Mouse (Mus musculus): Measurements from ENCODE around the gene Myrfl. TPM values are rescaled to one million over a fixed set of nuclear protein-coding genes. Genes with fewer than 3 reads are reported as not detected.

The Myrfl gene
- polyA plus RNA-seq, 1 experiment = not detected

- H3K79me2 ChIP-seq (ENCODE audit: control insufficient read depth, insufficient read depth) = no peaks in the 10 kb centered on the region
- no peaks in the 10 kb centered on the region for H3K27me3 ChIP-seq (ENCODE audit: control insufficient read depth, insufficient read depth, insufficient read length)
- no peaks in the 10 kb centered on the region for H3K79me3 ChIP-seq (ENCODE audit: low read depth)
- no peaks in the 10 kb centered on the region for H3K36me3 ChIP-seq (ENCODE audit: control insufficient read depth, insufficient read depth)
- no peak overlapping the region for H3K4me3 ChIP-seq (ENCODE audit: insufficient read depth, poor library complexity, severe bottlenecking)
- TF ChIP-seq MYOD1 (IDR thresholded peaks at IDR 0.05; ENCODE audit: control insufficient read depth, insufficient read length, low read depth) (no peak), MYOG (IDR thresholded peaks at IDR 0.05; ENCODE audit: control insufficient read depth, extremely low read depth, insufficient read length) (no peak), MAX (IDR thresholded peaks at IDR 0.05) (no peak), FOSL1 (IDR thresholded peaks at IDR 0.05; ENCODE audit: insufficient read depth, low read length, poor library complexity, severe bottlenecking) (no peak), CTCF (IDR thresholded peaks at IDR 0.05; ENCODE audit: control insufficient read depth, insufficient read depth, insufficient read length) (no peak), CEBPB (IDR thresholded peaks at IDR 0.05; ENCODE audit: low read depth) (no peak), USF1 (IDR thresholded peaks at IDR 0.05; ENCODE audit: low read depth) (no peak)
- no peak overlapping the region for H3ac ChIP-seq (ENCODE audit: control insufficient read depth, insufficient read length, low read depth)
These were observed 3.0 kb downstream of the Myrfl start for GRCm38 (mm10) chr10:116893753-116894152.

- no peaks in the 10 kb centered on the region for H3K79me3 ChIP-seq (ENCODE audit: low read depth)
- no peak for TF ChIP-seq MYOG (IDR thresholded peaks at IDR 0.05; ENCODE audit: control insufficient read depth, extremely low read depth, insufficient read length)
- TF ChIP-seq USF1 (IDR thresholded peaks at IDR 0.05; ENCODE audit: low read depth) = no peak
- no peak for TF ChIP-seq FOSL1 (IDR thresholded peaks at IDR 0.05; ENCODE audit: insufficient read depth, low read length, poor library complexity, severe bottlenecking)
- no peak for TF ChIP-seq CTCF (IDR thresholded peaks at IDR 0.05; ENCODE audit: control insufficient read depth, insufficient read depth, insufficient read length)
- no peak for TF ChIP-seq MAX (IDR thresholded peaks at IDR 0.05)
- no peak for TF ChIP-seq MYOD1 (IDR thresholded peaks at IDR 0.05; ENCODE audit: control insufficient read depth, insufficient read length, low read depth)
- TF ChIP-seq CEBPB (IDR thresholded peaks at IDR 0.05; ENCODE audit: low read depth) = no peak
- no peaks in the 10 kb centered on the region for H3K36me3 ChIP-seq (ENCODE audit: control insufficient read depth, insufficient read depth)
- no peak overlapping the region for H3ac ChIP-seq (ENCODE audit: control insufficient read depth, insufficient read length, low read depth)
- no peaks in the 10 kb centered on the region for H3K27me3 ChIP-seq (ENCODE audit: control insufficient read depth, insufficient read depth, insufficient read length)
- no peak overlapping the region for H3K4me3 ChIP-seq (ENCODE audit: insufficient read depth, poor library complexity, severe bottlenecking)
- no peaks in the 10 kb centered on the region for H3K79me2 ChIP-seq (ENCODE audit: control insufficient read depth, insufficient read depth)
These were observed 6.1 kb downstream of the Myrfl start for GRCm38 (mm10) chr10:116890587-116890986.

GRCm38 (mm10) chr10:116884552-116884951, 12.2 kb downstream of the Myrfl start:
- Histone ChIP-seq H3ac (ENCODE audit: control insufficient read depth, insufficient read length, low read depth) (no peak overlapping the region), H3K4me3 (ENCODE audit: insufficient read depth, poor library complexity, severe bottlenecking) (no peak overlapping the region), H3K27me3 (ENCODE audit: control insufficient read depth, insufficient read depth, insufficient read length) (no peaks in the 10 kb centered on the region), H3K79me3 (ENCODE audit: low read depth) (no peaks in the 10 kb centered on the region), H3K79me2 (ENCODE audit: control insufficient read depth, insufficient read depth) (no peaks in the 10 kb centered on the region), H3K36me3 (ENCODE audit: control insufficient read depth, insufficient read depth) (no peaks in the 10 kb centered on the region)
- TF ChIP-seq CEBPB (IDR thresholded peaks at IDR 0.05; ENCODE audit: low read depth) (no peak), MYOG (IDR thresholded peaks at IDR 0.05; ENCODE audit: control insufficient read depth, extremely low read depth, insufficient read length) (no peak), MAX (IDR thresholded peaks at IDR 0.05) (no peak), USF1 (IDR thresholded peaks at IDR 0.05; ENCODE audit: low read depth) (no peak), CTCF (IDR thresholded peaks at IDR 0.05; ENCODE audit: control insufficient read depth, insufficient read depth, insufficient read length) (no peak), FOSL1 (IDR thresholded peaks at IDR 0.05; ENCODE audit: insufficient read depth, low read length, poor library complexity, severe bottlenecking) (no peak), MYOD1 (IDR thresholded peaks at IDR 0.05; ENCODE audit: control insufficient read depth, insufficient read length, low read depth) (no peak)

- Histone ChIP-seq H3ac (ENCODE audit: control insufficient read depth, insufficient read length, low read depth) (no peak overlapping the region), H3K27me3 (ENCODE audit: control insufficient read depth, insufficient read depth, insufficient read length) (no peaks in the 10 kb centered on the region), H3K79me3 (ENCODE audit: low read depth) (no peaks in the 10 kb centered on the region), H3K79me2 (ENCODE audit: control insufficient read depth, insufficient read depth) (no peaks in the 10 kb centered on the region), H3K36me3 (ENCODE audit: control insufficient read depth, insufficient read depth) (no peaks in the 10 kb centered on the region), H3K4me3 (ENCODE audit: insufficient read depth, poor library complexity, severe bottlenecking) (no peak overlapping the region)
- TF ChIP-seq CEBPB (IDR thresholded peaks at IDR 0.05; ENCODE audit: low read depth) (no peak), FOSL1 (IDR thresholded peaks at IDR 0.05; ENCODE audit: insufficient read depth, low read length, poor library complexity, severe bottlenecking) (no peak), MYOD1 (IDR thresholded peaks at IDR 0.05; ENCODE audit: control insufficient read depth, insufficient read length, low read depth) (no peak), USF1 (IDR thresholded peaks at IDR 0.05; ENCODE audit: low read depth) (no peak), MAX (IDR thresholded peaks at IDR 0.05) (no peak), MYOG (IDR thresholded peaks at IDR 0.05; ENCODE audit: control insufficient read depth, extremely low read depth, insufficient read length) (no peak), CTCF (IDR thresholded peaks at IDR 0.05; ENCODE audit: control insufficient read depth, insufficient read depth, insufficient read length) (no peak)
These were observed 13.2 kb downstream of the Myrfl start for GRCm38 (mm10) chr10:116883531-116883930.

- TF ChIP-seq USF1 (IDR thresholded peaks at IDR 0.05; ENCODE audit: low read depth) (no peak), MAX (IDR thresholded peaks at IDR 0.05) (no peak), MYOG (IDR thresholded peaks at IDR 0.05; ENCODE audit: control insufficient read depth, extremely low read depth, insufficient read length) (no peak), MYOD1 (IDR thresholded peaks at IDR 0.05; ENCODE audit: control insufficient read depth, insufficient read length, low read depth) (no peak), FOSL1 (IDR thresholded peaks at IDR 0.05; ENCODE audit: insufficient read depth, low read length, poor library complexity, severe bottlenecking) (no peak), CTCF (IDR thresholded peaks at IDR 0.05; ENCODE audit: control insufficient read depth, insufficient read depth, insufficient read length) (no peak), CEBPB (IDR thresholded peaks at IDR 0.05; ENCODE audit: low read depth) (no peak)
- Histone ChIP-seq H3K79me3 (ENCODE audit: low read depth) (no peaks in the 10 kb centered on the region), H3K79me2 (ENCODE audit: control insufficient read depth, insufficient read depth) (no peaks in the 10 kb centered on the region), H3K4me3 (ENCODE audit: insufficient read depth, poor library complexity, severe bottlenecking) (no peak overlapping the region), H3K27me3 (ENCODE audit: control insufficient read depth, insufficient read depth, insufficient read length) (no peaks in the 10 kb centered on the region), H3K36me3 (ENCODE audit: control insufficient read depth, insufficient read depth) (no peaks in the 10 kb centered on the region), H3ac (ENCODE audit: control insufficient read depth, insufficient read length, low read depth) (no peak overlapping the region)
These were observed 19.3 kb downstream of the Myrfl start for GRCm38 (mm10) chr10:116877436-116877835.

GRCm38 (mm10) chr10:116874490-116874889, 22.2 kb downstream of the Myrfl start:
- Histone ChIP-seq H3ac (ENCODE audit: control insufficient read depth, insufficient read length, low read depth) (no peak overlapping the region), H3K4me3 (ENCODE audit: insufficient read depth, poor library complexity, severe bottlenecking) (no peak overlapping the region), H3K79me2 (ENCODE audit: control insufficient read depth, insufficient read depth) (no peaks in the 10 kb centered on the region), H3K36me3 (ENCODE audit: control insufficient read depth, insufficient read depth) (no peaks in the 10 kb centered on the region), H3K79me3 (ENCODE audit: low read depth) (no peaks in the 10 kb centered on the region), H3K27me3 (ENCODE audit: control insufficient read depth, insufficient read depth, insufficient read length) (no peaks in the 10 kb centered on the region)
- TF ChIP-seq MAX (IDR thresholded peaks at IDR 0.05) = no peak
- no peak for TF ChIP-seq CEBPB (IDR thresholded peaks at IDR 0.05; ENCODE audit: low read depth)
- no peak for TF ChIP-seq FOSL1 (IDR thresholded peaks at IDR 0.05; ENCODE audit: insufficient read depth, low read length, poor library complexity, severe bottlenecking)
- TF ChIP-seq MYOD1 (IDR thresholded peaks at IDR 0.05; ENCODE audit: control insufficient read depth, insufficient read length, low read depth) = no peak
- TF ChIP-seq USF1 (IDR thresholded peaks at IDR 0.05; ENCODE audit: low read depth) = no peak
- TF ChIP-seq MYOG (IDR thresholded peaks at IDR 0.05; ENCODE audit: control insufficient read depth, extremely low read depth, insufficient read length) = no peak
- TF ChIP-seq CTCF (IDR thresholded peaks at IDR 0.05; ENCODE audit: control insufficient read depth, insufficient read depth, insufficient read length) = no peak

Data from C2C12 (cell line).